Mouse (Mus musculus): ENCODE measurements around the gene Yipf1. TPM values are rescaled to one million over a fixed set of nuclear protein-coding genes. Genes with fewer than 3 reads are reported as not detected.

Gene Yipf1
- polyA plus RNA-seq, 1 experiment, result 1.6 TPM

DNA sequence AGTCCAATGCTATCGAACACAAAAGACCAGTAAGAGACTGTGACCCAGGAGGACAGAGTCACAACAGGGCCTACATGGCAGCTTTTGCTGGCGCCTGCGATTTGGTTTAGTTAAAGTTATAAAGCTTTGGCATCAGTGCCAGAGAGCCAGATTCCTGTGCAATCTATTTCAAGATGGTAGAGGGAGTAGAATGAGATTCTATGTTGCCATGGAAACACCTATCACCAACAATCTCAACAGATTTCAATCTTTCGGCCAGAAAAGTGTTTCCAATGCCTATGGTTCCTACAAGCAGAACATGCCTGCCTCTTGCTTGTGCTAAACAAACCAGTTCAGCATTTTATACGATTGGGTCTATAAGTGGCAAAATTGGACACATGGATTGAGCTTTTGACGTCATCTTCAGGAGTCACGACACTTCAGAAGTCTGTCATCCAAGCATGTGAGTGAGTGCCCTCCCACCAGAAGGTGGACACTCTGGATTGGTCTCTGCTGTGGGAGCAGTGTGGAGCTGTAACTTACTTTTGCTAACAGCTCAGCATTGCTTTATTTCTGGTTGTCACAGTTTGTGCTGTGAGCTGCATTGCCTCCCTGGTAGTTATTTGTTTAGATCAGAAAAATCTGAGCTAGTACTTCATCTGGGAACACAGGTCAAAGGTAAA is 22.4 kb upstream of the Yipf1 start:
- Histone ChIP-seq H3K9me3 (ENCODE audit: control insufficient read depth, low read length) (no peaks in the 10 kb centered on the region), H3K27me3 (ENCODE audit: control insufficient read depth) (no peaks in the 10 kb centered on the region; the same call in 1 of the 2 replicates), H3K4me1 (ENCODE audit: control insufficient read depth) (peaks cover 2% of the 10 kb centered on the region; the same call in 1 of the 2 replicates), H3K4me3 (replicated peaks) (no peak overlapping the region), H3K36me3 (ENCODE audit: control insufficient read depth) (no peaks in the 10 kb centered on the region)
- no peak for TF ChIP-seq TAL1 (IDR thresholded peaks at IDR 0.05; ENCODE audit: low read length)
- no peak for TF ChIP-seq GATA1 (IDR thresholded peaks at IDR 0.05; ENCODE audit: low read length)

GRCm38 (mm10) chr4:107292273-107292662 is 21.9 kb upstream of the Yipf1 start:
- Histone ChIP-seq H3K4me1 (ENCODE audit: control insufficient read depth) (peaks cover 2% of the 10 kb centered on the region; the same call in 1 of the 2 replicates), H3K4me3 (replicated peaks) (no peak overlapping the region), H3K27me3 (ENCODE audit: control insufficient read depth) (no peaks in the 10 kb centered on the region; the same call in 1 of the 2 replicates), H3K9me3 (ENCODE audit: control insufficient read depth, low read length) (no peaks in the 10 kb centered on the region), H3K36me3 (ENCODE audit: control insufficient read depth) (no peaks in the 10 kb centered on the region)
- no peak for TF ChIP-seq GATA1 (IDR thresholded peaks at IDR 0.05; ENCODE audit: low read length)
- TF ChIP-seq TAL1 (IDR thresholded peaks at IDR 0.05; ENCODE audit: low read length), result no peak

DNA sequence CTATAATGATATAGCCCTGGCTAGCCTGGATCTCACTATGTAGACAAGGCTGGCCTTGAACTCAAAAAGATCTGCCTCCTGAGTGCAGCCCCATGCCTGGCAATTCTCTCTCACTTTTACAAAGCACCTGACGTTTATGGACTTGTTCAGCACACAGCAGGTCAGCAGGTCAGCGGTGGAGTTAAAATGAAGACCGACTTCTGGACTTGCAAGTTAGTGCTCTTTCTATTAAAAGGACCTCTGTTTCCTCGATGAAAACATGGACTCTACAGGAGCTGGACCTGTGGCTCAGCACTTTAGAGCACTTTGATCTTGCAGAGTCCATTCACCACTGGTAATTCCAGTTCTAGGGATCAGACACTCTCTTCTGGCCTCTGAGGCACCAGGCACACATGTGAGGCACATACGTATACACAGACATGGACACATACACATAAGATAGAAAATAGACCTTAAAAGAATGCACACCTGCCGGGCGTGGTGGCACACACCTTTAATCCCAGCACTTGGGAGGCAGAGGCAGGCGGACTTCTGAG is 16.0 kb upstream of the Yipf1 start:
- no peaks in the 10 kb centered on the region for H3K9me3 ChIP-seq (ENCODE audit: control insufficient read depth, low read length)
- H3K36me3 ChIP-seq (ENCODE audit: control insufficient read depth), result no peaks in the 10 kb centered on the region
- TF ChIP-seq TAL1 (IDR thresholded peaks at IDR 0.05; ENCODE audit: low read length), result no peak
- no peaks in the 10 kb centered on the region; the same call in 1 of the 2 replicates for H3K27me3 ChIP-seq (ENCODE audit: control insufficient read depth)
- no peak overlapping the region for H3K4me3 ChIP-seq (replicated peaks)
- peaks cover 2% of the 10 kb centered on the region; the same call in 1 of the 2 replicates for H3K4me1 ChIP-seq (ENCODE audit: control insufficient read depth)

DNA sequence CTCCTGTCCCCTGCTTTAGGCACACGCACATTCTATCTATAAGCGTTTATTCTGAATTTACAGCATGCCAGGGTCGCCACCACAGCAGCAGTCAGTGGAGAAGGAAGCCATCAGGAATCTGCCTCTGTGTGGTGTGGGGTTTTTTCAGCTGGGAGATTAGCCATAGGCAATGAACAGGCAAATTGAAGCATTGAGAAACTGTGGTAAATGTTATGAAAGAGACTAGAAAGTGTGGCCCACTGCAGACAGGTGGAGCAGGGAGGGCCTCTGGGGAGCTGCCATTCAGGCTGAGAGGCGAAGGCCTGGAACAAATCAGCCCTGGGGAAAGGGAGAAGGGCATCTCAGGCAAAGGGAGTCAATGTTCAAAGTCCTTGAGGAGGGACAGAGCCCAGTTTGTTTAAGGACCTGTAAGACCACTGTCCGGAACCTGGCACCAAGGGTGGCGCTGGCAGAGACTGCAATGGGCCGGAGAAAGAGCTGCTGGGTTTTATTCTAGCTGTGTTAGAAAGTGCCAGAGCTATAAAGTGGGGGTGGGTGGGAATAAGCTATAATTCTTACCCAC is 14.3 kb upstream of the Yipf1 start:
- H3K4me3 ChIP-seq (replicated peaks), result no peak overlapping the region
- TF ChIP-seq GATA1 (IDR thresholded peaks at IDR 0.05; ENCODE audit: low read length) (no peak), TAL1 (IDR thresholded peaks at IDR 0.05; ENCODE audit: low read length) (no peak)
- no peaks in the 10 kb centered on the region for H3K36me3 ChIP-seq (ENCODE audit: control insufficient read depth)
- H3K27me3 ChIP-seq (ENCODE audit: control insufficient read depth), result no peaks in the 10 kb centered on the region; the same call in 1 of the 2 replicates
- H3K4me1 ChIP-seq (ENCODE audit: control insufficient read depth), result peaks cover 2% of the 10 kb centered on the region; the same call in 1 of the 2 replicates
- no peaks in the 10 kb centered on the region for H3K9me3 ChIP-seq (ENCODE audit: control insufficient read depth, low read length)

- peaks cover 2% of the 10 kb centered on the region; the same call in 1 of the 2 replicates for H3K4me1 ChIP-seq (ENCODE audit: control insufficient read depth)
- H3K4me3 ChIP-seq (replicated peaks), result no peak overlapping the region
- peaks cover 4% of the 10 kb centered on the region for H3K27me3 ChIP-seq (ENCODE audit: control insufficient read depth)
- H3K36me3 ChIP-seq (ENCODE audit: control insufficient read depth), result no peaks in the 10 kb centered on the region
- H3K9me3 ChIP-seq (ENCODE audit: control insufficient read depth, low read length), result no peaks in the 10 kb centered on the region
- TF ChIP-seq GATA1 (IDR thresholded peaks at IDR 0.05; ENCODE audit: low read length) (no peak), TAL1 (IDR thresholded peaks at IDR 0.05; ENCODE audit: low read length) (no peak)
These were observed 13.8 kb upstream of the Yipf1 start for GRCm38 (mm10) chr4:107300371-107300770.

DNA sequence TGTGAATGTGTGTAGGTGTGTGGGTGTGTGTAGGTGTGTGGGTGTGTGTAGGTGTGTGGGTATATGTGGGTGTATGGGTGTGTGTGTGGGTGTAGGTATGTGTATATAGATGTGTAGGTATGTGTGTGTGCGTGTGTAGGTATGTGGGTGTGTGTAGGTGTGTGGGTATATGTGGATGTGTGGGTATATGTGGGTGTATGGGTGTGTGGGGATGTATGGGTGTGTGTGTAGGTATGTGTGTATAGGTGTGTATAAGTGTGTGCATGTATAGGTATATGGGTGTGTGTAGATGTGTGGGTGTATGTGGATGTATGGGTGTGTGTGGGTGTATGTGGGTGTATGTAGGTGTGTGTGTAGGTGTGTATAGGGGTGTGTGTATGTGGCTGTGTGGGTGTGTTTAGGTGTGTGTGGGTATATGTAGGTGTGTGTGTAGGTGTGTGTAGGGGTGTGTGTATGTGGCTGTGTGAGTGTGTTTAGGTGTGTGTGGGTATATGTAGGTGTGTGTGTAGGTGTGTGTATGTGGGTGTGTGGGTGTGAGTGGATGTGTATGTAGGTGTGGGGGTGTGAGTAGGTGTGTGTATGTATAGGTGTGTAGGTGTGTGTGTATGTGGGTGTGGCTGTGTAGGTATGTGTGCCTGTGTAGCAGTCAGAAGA is 13.1 kb upstream of the Yipf1 start:
- TF ChIP-seq GATA1 (IDR thresholded peaks at IDR 0.05; ENCODE audit: low read length) (no peak), TAL1 (IDR thresholded peaks at IDR 0.05; ENCODE audit: low read length) (no peak)
- H3K4me3 ChIP-seq (replicated peaks), result no peak overlapping the region
- no peaks in the 10 kb centered on the region for H3K36me3 ChIP-seq (ENCODE audit: control insufficient read depth)
- H3K9me3 ChIP-seq (ENCODE audit: control insufficient read depth, low read length), result no peaks in the 10 kb centered on the region
- H3K27me3 ChIP-seq (ENCODE audit: control insufficient read depth), result peaks cover 11% of the 10 kb centered on the region
- peaks cover 2% of the 10 kb centered on the region; the same call in 1 of the 2 replicates for H3K4me1 ChIP-seq (ENCODE audit: control insufficient read depth)

GRCm38 (mm10) chr4:107302221-107302620 is 11.9 kb upstream of the Yipf1 start:
- no peaks in the 10 kb centered on the region for H3K36me3 ChIP-seq (ENCODE audit: control insufficient read depth)
- no peaks in the 10 kb centered on the region for H3K9me3 ChIP-seq (ENCODE audit: control insufficient read depth, low read length)
- peaks cover 2% of the 10 kb centered on the region; the same call in 1 of the 2 replicates for H3K4me1 ChIP-seq (ENCODE audit: control insufficient read depth)
- no peak overlapping the region for H3K4me3 ChIP-seq (replicated peaks)
- TF ChIP-seq GATA1 (IDR thresholded peaks at IDR 0.05; ENCODE audit: low read length), result no peak
- TF ChIP-seq TAL1 (IDR thresholded peaks at IDR 0.05; ENCODE audit: low read length), result no peak
- H3K27me3 ChIP-seq (ENCODE audit: control insufficient read depth), result peaks cover 21% of the 10 kb centered on the region

DNA sequence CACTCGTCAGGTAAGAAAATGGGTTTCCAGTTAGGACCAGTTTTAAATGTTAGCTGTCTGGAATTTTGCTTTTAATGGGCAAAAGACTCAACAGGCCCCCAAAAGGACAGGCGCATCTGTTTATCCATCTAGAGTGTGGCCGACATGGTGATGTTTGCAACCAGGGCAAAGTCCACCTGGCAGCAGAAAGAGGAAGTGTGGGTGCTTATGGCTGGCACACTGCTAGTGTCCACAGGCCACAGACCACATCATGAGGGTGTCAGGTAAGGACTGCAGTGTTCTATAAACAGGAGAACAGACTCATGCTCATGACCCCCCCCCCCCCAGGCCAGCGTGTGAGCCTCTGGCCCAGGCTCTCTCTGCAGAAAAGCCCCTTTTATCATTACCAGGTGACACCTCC is 11.3 kb upstream of the Yipf1 start:
- TF ChIP-seq TAL1 (IDR thresholded peaks at IDR 0.05; ENCODE audit: low read length), result no peak
- no peak for TF ChIP-seq GATA1 (IDR thresholded peaks at IDR 0.05; ENCODE audit: low read length)
- H3K4me1 ChIP-seq (ENCODE audit: control insufficient read depth), result peaks cover 2% of the 10 kb centered on the region; the same call in 1 of the 2 replicates

GRCm38 (mm10) chr4:107303531-107303930 is 10.6 kb upstream of the Yipf1 start:
- Histone ChIP-seq H3K4me3 (replicated peaks) (no peak overlapping the region), H3K9me3 (ENCODE audit: control insufficient read depth, low read length) (no peaks in the 10 kb centered on the region), H3K27me3 (ENCODE audit: control insufficient read depth) (peaks cover 25% of the 10 kb centered on the region), H3K36me3 (ENCODE audit: control insufficient read depth) (no peaks in the 10 kb centered on the region), H3K4me1 (ENCODE audit: control insufficient read depth) (peaks cover 2% of the 10 kb centered on the region; the same call in 1 of the 2 replicates)
- TF ChIP-seq GATA1 (IDR thresholded peaks at IDR 0.05; ENCODE audit: low read length), result no peak
- TF ChIP-seq TAL1 (IDR thresholded peaks at IDR 0.05; ENCODE audit: low read length), result no peak

More for the DNA sequence above, 11.3 kb upstream of the Yipf1 start:
- H3K36me3 ChIP-seq (ENCODE audit: control insufficient read depth), result no peaks in the 10 kb centered on the region
- H3K9me3 ChIP-seq (ENCODE audit: control insufficient read depth, low read length), result no peaks in the 10 kb centered on the region
- peaks cover 24% of the 10 kb centered on the region for H3K27me3 ChIP-seq (ENCODE audit: control insufficient read depth)
- no peak overlapping the region for H3K4me3 ChIP-seq (replicated peaks)

Data from erythroblast, embryonic 14.5 days (primary cell).